Mouse (Mus musculus): ENCODE data around the gene Bag5. TPM values are rescaled to one million over a fixed set of nuclear protein-coding genes. Genes with fewer than 3 reads are reported as not detected.

The Bag5 gene
- total RNA-seq, 2 experiments from 2014 or later, result 38.4 to 38.9 TPM

Other genes with a start within 250 kb of the Bag5 start
- 1 to 10 TPM; 6.8 to 7.5 TPM for gene Gm266, start 227.4 kb downstream of the Bag5 start, total RNA-seq (2021)
- 100 to 1,000 TPM; 260 to 272 TPM for gene Eif5, start 175.2 kb downstream of the Bag5 start, total RNA-seq (2021)
- 100 to 1,000 TPM; 139 to 153 TPM for gene Mark3, start 138.7 kb downstream of the Bag5 start, total RNA-seq (2021)
- gene Ckb, start 40.9 kb downstream of the Bag5 start, total RNA-seq (2021), result 1,000 to 10,000 TPM in 1 of 2 experiments, 100 to 1,000 TPM in 1; 969 to 1,026 TPM
- gene Trmt61a, start 35.2 kb downstream of the Bag5 start, total RNA-seq (2021), result 10 to 100 TPM; 16.3 to 19.8 TPM
- gene Apopt1, start within 50 bp of the Bag5 start, total RNA-seq (2021), result 10 to 100 TPM; 39.2 to 42.0 TPM
- 100 to 1,000 TPM; 840 to 877 TPM for gene Klc1, start 45.6 kb upstream of the Bag5 start, total RNA-seq (2021)
- 1 to 10 TPM; 3.2 to 4.1 TPM for gene Xrcc3, start 100.6 kb upstream of the Bag5 start, total RNA-seq (2021)
- gene Zfyve21, start 100.9 kb upstream of the Bag5 start, total RNA-seq (2021), result 10 to 100 TPM; 21.5 to 22.0 TPM
- 10 to 100 TPM; 66.3 to 69.1 TPM for gene Ppp1r13b, start 194.9 kb upstream of the Bag5 start, total RNA-seq (2021)